Mouse (Mus musculus) midbrain, embryonic 11.5 days (tissue): Measurements from ENCODE around the gene Wfdc5. TPM values are rescaled to one million over a fixed set of nuclear protein-coding genes. Genes with fewer than 3 reads are reported as not detected.

Experiments used
- ATAC-seq: fragments of 200-750 bp; cut with Nextera tagmentation; 2 replicates; pipeline ENCODE4 v1.8.0; 2017; ENCODE audit warnings: moderate TSS enrichment, moderate library complexity; ENCODE audit not compliant: low FRiP score
- DNase-seq: peaks from one replicate; pipeline ENCODE4 v3.0.0; 2015; ENCODE audit warnings: low spot score; ENCODE audit errors: missing footprints
- H3K27ac ChIP-seq: fragments of 300-500 bp; sonication (generic); 2 replicates; pipeline ENCODE4 v1.5.1; 2014; ENCODE audit warnings: low read depth, low read length
- H3K27me3 ChIP-seq: fragments of 300-500 bp; sonication (generic); 2 replicates; pipeline ENCODE4 v1.6.1; 2014; ENCODE audit warnings: mild to moderate bottlenecking, low read length, moderate library complexity, mixed read lengths; ENCODE audit not compliant: control insufficient read depth, insufficient read depth
- H3K36me3 ChIP-seq: fragments of 300-500 bp; sonication (generic); 2 replicates; pipeline ENCODE4 v1.6.1; 2014; ENCODE audit warnings: mild to moderate bottlenecking, low read length, moderate library complexity, mixed read lengths; ENCODE audit not compliant: control insufficient read depth, insufficient read depth
- H3K4me1 ChIP-seq: fragments of 300-500 bp; sonication (generic); 2 replicates; pipeline ENCODE4 v1.6.1; 2014; ENCODE audit warnings: low read length; ENCODE audit not compliant: control insufficient read depth, insufficient read depth
- H3K4me2 ChIP-seq: fragments of 300-500 bp; sonication (generic); 2 replicates; pipeline ENCODE4 v1.6.1; 2014; ENCODE audit warnings: mild to moderate bottlenecking, moderate library complexity
- H3K4me3 ChIP-seq: fragments of 300-500 bp; sonication (generic); 2 replicates; pipeline ENCODE4 v1.5.1; 2014; ENCODE audit warnings: low read depth, low read length
- H3K9ac ChIP-seq: fragments of 300-500 bp; sonication (generic); 2 replicates; pipeline ENCODE4 v1.6.1; 2014; ENCODE audit warnings: low read length
- H3K9me3 ChIP-seq: fragments of 300-500 bp; sonication (generic); 2 replicates; pipeline ENCODE4 v1.6.1; 2016; ENCODE audit warnings: low read length; ENCODE audit not compliant: control insufficient read depth
- WGBS: fragments of 180-500 bp; shearing (Covaris S2); extraction: QIAGEN DNeasy Blood & Tissue Kit; methylation state at CpG from one replicate; pipeline ENCODE4 v1.1.7; 2014; 5-methylcytosine and 5-hydroxymethylcytosine counted together
- polyA plus RNA-seq: library from polyadenylated mRNA; unstranded; fragments of >200 nt; fragmentation: Nextera tagmentation; extraction: Ambion mirVana; gene quantifications from 2 replicates; pipeline ENCODE4 v1.2.1, GENCODE M21; 2014

The Wfdc5 gene
- polyA plus RNA-seq, 1 experiment from 2014 or later: not detected

DNA sequence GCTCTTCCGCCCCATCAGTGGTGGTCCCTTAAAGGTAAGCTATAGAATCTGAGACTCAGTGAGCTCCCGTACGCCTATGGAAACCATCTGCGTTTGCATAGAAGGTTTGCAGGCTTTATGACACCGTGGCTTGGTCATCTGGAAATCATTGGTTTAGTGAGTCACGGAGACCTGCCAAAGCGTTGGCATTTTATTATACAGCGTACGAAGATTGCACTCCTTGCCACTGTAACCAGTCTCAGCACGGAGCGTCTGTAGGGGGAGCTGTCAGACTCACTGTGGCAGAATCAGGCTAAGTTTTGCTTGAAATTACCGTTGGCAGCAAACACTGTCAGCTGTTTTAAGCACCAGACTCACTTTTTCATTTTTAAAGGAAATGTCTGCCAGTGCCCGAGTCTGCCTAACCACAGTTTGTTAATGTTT is 56.0 kb downstream of the Wfdc5 start:
- peak; percentile 76 for DNase-seq
- no peak for ATAC-seq
- WGBS: 89% methylated on average over 13 of the region's 13 CpGs
- Histone ChIP-seq H3K4me3 (no peak overlapping the region), H3K4me1 (no peaks in the 10 kb centered on the region), H3K9ac (no peak overlapping the region), H3K27me3 (no peaks in the 10 kb centered on the region), H3K4me2 (no peak overlapping the region), H3K9me3 (no peaks in the 10 kb centered on the region), H3K36me3 (no peaks in the 10 kb centered on the region), H3K27ac (no peak overlapping the region)

Other genes starting within 250 kb of the Wfdc5 start
- 352 and 354 TPM in 2 replicates for gene Ywhab, start 187.8 kb downstream of the Wfdc5 start, polyA plus RNA-seq
- gene Pabpc1l, start 157.3 kb downstream of the Wfdc5 start, polyA plus RNA-seq: 0.51 and 1.1 TPM in 2 replicates
- 33.2 and 36.7 TPM in 2 replicates for gene Stk4, start 112.4 kb downstream of the Wfdc5 start, polyA plus RNA-seq
- 48.2 and 50.0 TPM in 2 replicates for gene Tomm34, start 111.6 kb downstream of the Wfdc5 start, polyA plus RNA-seq
- 0.07 TPM in 1 of 2 replicates, not detected in the other for gene Kcns1, start 11.6 kb downstream of the Wfdc5 start, polyA plus RNA-seq
- gene Wfdc12, start 7.9 kb upstream of the Wfdc5 start, polyA plus RNA-seq: not detected in 2 replicates
- gene Wfdc15a, start 17.4 kb upstream of the Wfdc5 start, polyA plus RNA-seq: not detected in 2 replicates
- gene Wfdc15b, start 38.9 kb upstream of the Wfdc5 start, polyA plus RNA-seq: not detected in 2 replicates
- not detected in 2 replicates for gene Svs2, start 55.7 kb upstream of the Wfdc5 start, polyA plus RNA-seq
- not detected in 2 replicates for gene Svs3b, start 73.9 kb upstream of the Wfdc5 start, polyA plus RNA-seq
- not detected in 2 replicates for gene Svs4, start 95.7 kb upstream of the Wfdc5 start, polyA plus RNA-seq
- gene Svs3a, start 106.5 kb upstream of the Wfdc5 start, polyA plus RNA-seq: not detected in 2 replicates
- not detected in 2 replicates for gene Svs6, start 134.0 kb upstream of the Wfdc5 start, polyA plus RNA-seq
- gene Svs5, start 150.0 kb upstream of the Wfdc5 start, polyA plus RNA-seq: not detected in 2 replicates
- gene Slpi, start 206.4 kb upstream of the Wfdc5 start, polyA plus RNA-seq: 0.37 and 0.52 TPM in 2 replicates
- not detected in 2 replicates for gene Rbpjl, start 220.4 kb upstream of the Wfdc5 start, polyA plus RNA-seq
- gene Matn4, start 222.4 kb upstream of the Wfdc5 start, polyA plus RNA-seq: 0.10 and 0.23 TPM in 2 replicates